Mouse (Mus musculus): ENCODE measurements around the gene Stard13. TPM values are rescaled to one million over a fixed set of nuclear protein-coding genes. Genes with fewer than 3 reads are reported as not detected.

The Stard13 gene
- polyA plus RNA-seq, 1 experiment from 2014 or later: 19.1 TPM

GRCm38 (mm10) chr5:151251656-151252055 is 18.0 kb upstream of the Stard13 start:
- Histone ChIP-seq H3K4me1 (ENCODE audit: control insufficient read depth, insufficient read depth, low read length) (peaks cover 4% of the 10 kb centered on the region; the same call in 1 of the 2 replicates), H3K36me3 (ENCODE audit: control insufficient read depth, insufficient read depth, low read length) (no peaks in the 10 kb centered on the region), H3K4me3 (replicated peaks; ENCODE audit: low read length) (no peak overlapping the region), H3K27ac (ENCODE audit: low read length) (no peak overlapping the region), H3K27me3 (ENCODE audit: control insufficient read depth, insufficient read depth, low read length) (no peaks in the 10 kb centered on the region), H3K9ac (ENCODE audit: low read length) (no peak overlapping the region), H3K4me2 (ENCODE audit: low read depth, low read length) (no peak overlapping the region), H3K9me3 (replicated peaks; ENCODE audit: control insufficient read depth, low read length) (no peaks in the 10 kb centered on the region)
- WGBS: 84% methylated on average over 8 of the region's 8 CpGs
- ATAC-seq (ENCODE audit: insufficient read depth, low FRiP score): no peak

GRCm38 (mm10) chr5:151248671-151249620 is 15.3 kb upstream of the Stard13 start:
- no peaks in the 10 kb centered on the region for H3K27me3 ChIP-seq (ENCODE audit: control insufficient read depth, insufficient read depth, low read length)
- 63% methylated on average over 10 of the region's 10 CpGs for WGBS
- H3K4me3 ChIP-seq (replicated peaks; ENCODE audit: low read length): no peak overlapping the region
- no peaks in the 10 kb centered on the region for H3K9me3 ChIP-seq (replicated peaks; ENCODE audit: control insufficient read depth, low read length)
- no peak overlapping the region for H3K4me2 ChIP-seq (ENCODE audit: low read depth, low read length)
- ATAC-seq (ENCODE audit: insufficient read depth, low FRiP score): peak; percentile 24; the same call in 1 of the 2 replicates
- no peaks in the 10 kb centered on the region for H3K36me3 ChIP-seq (ENCODE audit: control insufficient read depth, insufficient read depth, low read length)
- H3K9ac ChIP-seq (ENCODE audit: low read length): no peak overlapping the region
- no peak overlapping the region for H3K27ac ChIP-seq (ENCODE audit: low read length)
- H3K4me1 ChIP-seq (ENCODE audit: control insufficient read depth, insufficient read depth, low read length): peaks cover 4% of the 10 kb centered on the region; the same call in 1 of the 2 replicates

GRCm38 (mm10) chr5:151248084-151248483 is 14.4 kb upstream of the Stard13 start:
- H3K27ac ChIP-seq (ENCODE audit: low read length): no peak overlapping the region
- no peaks in the 10 kb centered on the region for H3K9me3 ChIP-seq (replicated peaks; ENCODE audit: control insufficient read depth, low read length)
- H3K4me1 ChIP-seq (ENCODE audit: control insufficient read depth, insufficient read depth, low read length): peaks cover 4% of the 10 kb centered on the region; the same call in 1 of the 2 replicates
- 69% methylated on average over 2 of the region's 2 CpGs for WGBS
- H3K9ac ChIP-seq (ENCODE audit: low read length): no peak overlapping the region
- no peaks in the 10 kb centered on the region for H3K27me3 ChIP-seq (ENCODE audit: control insufficient read depth, insufficient read depth, low read length)
- ATAC-seq (ENCODE audit: insufficient read depth, low FRiP score): no peak
- H3K4me3 ChIP-seq (replicated peaks; ENCODE audit: low read length): no peak overlapping the region
- H3K36me3 ChIP-seq (ENCODE audit: control insufficient read depth, insufficient read depth, low read length): no peaks in the 10 kb centered on the region
- H3K4me2 ChIP-seq (ENCODE audit: low read depth, low read length): no peak overlapping the region

- peak overlapping the region; percentile 19; the same call in 1 of the 2 replicates for H3K4me2 ChIP-seq (ENCODE audit: low read depth, low read length)
Observed at GRCm38 (mm10) chr5:151247115-151247875, 13.7 kb upstream of the Stard13 start.

GRCm38 (mm10) chr5:151246287-151246686 is 12.7 kb upstream of the Stard13 start:
- Histone ChIP-seq H3K4me1 (ENCODE audit: control insufficient read depth, insufficient read depth, low read length) (peaks cover 4% of the 10 kb centered on the region; the same call in 1 of the 2 replicates), H3K4me3 (replicated peaks; ENCODE audit: low read length) (no peak overlapping the region), H3K27me3 (ENCODE audit: control insufficient read depth, insufficient read depth, low read length) (no peaks in the 10 kb centered on the region), H3K9me3 (replicated peaks; ENCODE audit: control insufficient read depth, low read length) (no peaks in the 10 kb centered on the region), H3K4me2 (ENCODE audit: low read depth, low read length) (no peak overlapping the region), H3K9ac (ENCODE audit: low read length) (no peak overlapping the region), H3K36me3 (ENCODE audit: control insufficient read depth, insufficient read depth, low read length) (no peaks in the 10 kb centered on the region), H3K27ac (ENCODE audit: low read length) (no peak overlapping the region)
- peak; percentile 38; the same call in 1 of the 2 replicates for ATAC-seq (ENCODE audit: insufficient read depth, low FRiP score)
- 87% methylated on average over 2 of the region's 2 CpGs for WGBS

More at GRCm38 (mm10) chr5:151247115-151247875, 13.7 kb upstream of the Stard13 start:
- Histone ChIP-seq H3K27ac (ENCODE audit: low read length) (peak overlapping the region; percentile 26; the same call in 1 of the 2 replicates), H3K27me3 (ENCODE audit: control insufficient read depth, insufficient read depth, low read length) (no peaks in the 10 kb centered on the region), H3K9me3 (replicated peaks; ENCODE audit: control insufficient read depth, low read length) (no peaks in the 10 kb centered on the region), H3K4me1 (ENCODE audit: control insufficient read depth, insufficient read depth, low read length) (peaks cover 4% of the 10 kb centered on the region; the same call in 1 of the 2 replicates), H3K9ac (ENCODE audit: low read length) (no peak overlapping the region), H3K4me3 (replicated peaks; ENCODE audit: low read length) (no peak overlapping the region), H3K36me3 (ENCODE audit: control insufficient read depth, insufficient read depth, low read length) (no peaks in the 10 kb centered on the region)
- 32% methylated on average over 11 of the region's 11 CpGs for WGBS
- peak; percentile 74; the same call in 1 of the 2 replicates for ATAC-seq (ENCODE audit: insufficient read depth, low FRiP score)

- Histone ChIP-seq H3K36me3 (ENCODE audit: control insufficient read depth, insufficient read depth, low read length) (no peaks in the 10 kb centered on the region), H3K27me3 (ENCODE audit: control insufficient read depth, insufficient read depth, low read length) (no peaks in the 10 kb centered on the region), H3K9ac (ENCODE audit: low read length) (no peak overlapping the region), H3K4me3 (replicated peaks; ENCODE audit: low read length) (no peak overlapping the region), H3K4me1 (ENCODE audit: control insufficient read depth, insufficient read depth, low read length) (peaks cover 4% of the 10 kb centered on the region; the same call in 1 of the 2 replicates), H3K4me2 (ENCODE audit: low read depth, low read length) (no peak overlapping the region), H3K27ac (ENCODE audit: low read length) (no peak overlapping the region), H3K9me3 (replicated peaks; ENCODE audit: control insufficient read depth, low read length) (no peaks in the 10 kb centered on the region)
- 66% methylated on average over 5 of the region's 5 CpGs for WGBS
- no peak for ATAC-seq (ENCODE audit: insufficient read depth, low FRiP score)
Observed at GRCm38 (mm10) chr5:151245571-151245970, 11.9 kb upstream of the Stard13 start.

GRCm38 (mm10) chr5:151238730-151239129 is 5.1 kb upstream of the Stard13 start:
- H3K9ac ChIP-seq (ENCODE audit: low read length): no peak overlapping the region
- ATAC-seq (ENCODE audit: insufficient read depth, low FRiP score): no peak
- H3K4me3 ChIP-seq (replicated peaks; ENCODE audit: low read length): no peak overlapping the region
- H3K36me3 ChIP-seq (ENCODE audit: control insufficient read depth, insufficient read depth, low read length): no peaks in the 10 kb centered on the region
- H3K27me3 ChIP-seq (ENCODE audit: control insufficient read depth, insufficient read depth, low read length): no peaks in the 10 kb centered on the region
- no peak overlapping the region for H3K4me2 ChIP-seq (ENCODE audit: low read depth, low read length)
- no peak overlapping the region for H3K27ac ChIP-seq (ENCODE audit: low read length)
- H3K9me3 ChIP-seq (replicated peaks; ENCODE audit: control insufficient read depth, low read length): no peaks in the 10 kb centered on the region
- WGBS: 64% methylated on average over 9 of the region's 9 CpGs
- no peaks in the 10 kb centered on the region for H3K4me1 ChIP-seq (ENCODE audit: control insufficient read depth, insufficient read depth, low read length)

GRCm38 (mm10) chr5:151236411-151236810 is 2.8 kb upstream of the Stard13 start:
- no peaks in the 10 kb centered on the region for H3K36me3 ChIP-seq (ENCODE audit: control insufficient read depth, insufficient read depth, low read length)
- no peaks in the 10 kb centered on the region for H3K9me3 ChIP-seq (replicated peaks; ENCODE audit: control insufficient read depth, low read length)
- H3K4me3 ChIP-seq (replicated peaks; ENCODE audit: low read length): no peak overlapping the region
- peaks cover 10% of the 10 kb centered on the region for H3K4me1 ChIP-seq (ENCODE audit: control insufficient read depth, insufficient read depth, low read length)
- 81% methylated on average over 5 of the region's 5 CpGs for WGBS
- H3K27me3 ChIP-seq (ENCODE audit: control insufficient read depth, insufficient read depth, low read length): no peaks in the 10 kb centered on the region
- H3K9ac ChIP-seq (ENCODE audit: low read length): no peak overlapping the region
- no peak overlapping the region for H3K27ac ChIP-seq (ENCODE audit: low read length)
- no peak for ATAC-seq (ENCODE audit: insufficient read depth, low FRiP score)
- H3K4me2 ChIP-seq (ENCODE audit: low read depth, low read length): no peak overlapping the region
